Mouse (Mus musculus): Measurements from ENCODE around the gene A930033H14Rik.

DNA sequence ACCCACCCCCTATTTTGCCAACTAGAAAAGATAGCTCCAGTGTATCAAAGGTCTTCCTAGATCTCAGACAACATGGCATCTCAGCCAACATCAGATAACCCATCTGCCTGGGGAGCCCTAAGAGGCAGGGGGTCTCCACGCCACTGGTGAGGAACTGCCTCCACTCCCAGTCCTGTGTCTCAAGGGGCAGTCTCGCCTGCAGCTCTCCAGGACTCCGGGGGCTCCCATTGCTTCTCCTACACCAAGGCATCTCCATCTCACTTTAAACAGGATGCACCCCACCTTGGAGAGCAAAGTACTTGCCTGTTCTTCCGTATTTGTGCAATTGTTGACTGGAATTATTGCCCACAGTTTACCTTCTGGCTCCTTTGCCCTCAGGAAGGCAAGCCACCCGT, 40.8 kb upstream of the A930033H14Rik start:
- no peak for TF ChIP-seq FLI1 (IDR thresholded peaks at IDR 0.05; ENCODE audit: low read length)
- no peak for TF ChIP-seq GATA1 (IDR thresholded peaks at IDR 0.05; ENCODE audit: borderline replicate concordance, low read length)
